Mouse (Mus musculus): ENCODE measurements around the gene Gm43951.
"Not testable (repeated sequence)": the region's sequence is repeated elsewhere in the genome, so short reads cannot be mapped to it uniquely, and the experiment has no call there.

Gm43951 gene

GRCm38 (mm10) chr11:72196506-72196905 lies 10.1 kb downstream of the Gm43951 start:
- no peak for DNase-seq

- DNase-seq: no peak
Measured at GRCm38 (mm10) chr11:72194259-72194658, 12.4 kb downstream of the Gm43951 start.

- no peak for DNase-seq
Measured at GRCm38 (mm10) chr11:72190857-72191256, 15.8 kb downstream of the Gm43951 start.

GRCm38 (mm10) chr11:72184252-72184651 lies 22.4 kb downstream of the Gm43951 start:
- no peak for DNase-seq

GRCm38 (mm10) chr11:72181136-72181535 lies 25.5 kb downstream of the Gm43951 start:
- no peak for DNase-seq

- DNase-seq: no peak
Measured at GRCm38 (mm10) chr11:72180556-72180955, 26.1 kb downstream of the Gm43951 start.

- DNase-seq: no peak
Measured at GRCm38 (mm10) chr11:72176553-72176952, 30.1 kb downstream of the Gm43951 start.

- DNase-seq: no peak
Measured at GRCm38 (mm10) chr11:72175966-72176365, 30.7 kb downstream of the Gm43951 start.

GRCm38 (mm10) chr11:72174721-72175120 lies 31.9 kb downstream of the Gm43951 start:
- DNase-seq: no peak

GRCm38 (mm10) chr11:72173506-72173905 lies 33.1 kb downstream of the Gm43951 start:
- no peak for DNase-seq

GRCm38 (mm10) chr11:72171906-72172305 lies 34.7 kb downstream of the Gm43951 start:
- not testable (repeated sequence) for DNase-seq

GRCm38 (mm10) chr11:72169871-72170270 lies 36.8 kb downstream of the Gm43951 start:
- peak; percentile 36 for DNase-seq

GRCm38 (mm10) chr11:72163198-72163597 lies 43.4 kb downstream of the Gm43951 start:
- no peak for DNase-seq

- no peak for DNase-seq
Measured at GRCm38 (mm10) chr11:72156624-72157023, 50.0 kb downstream of the Gm43951 start.

- DNase-seq: no peak
Measured at GRCm38 (mm10) chr11:72155981-72156428, 50.6 kb downstream of the Gm43951 start.

- no peak for DNase-seq
Measured at GRCm38 (mm10) chr11:72155186-72155980, 51.3 kb downstream of the Gm43951 start.
